Mouse (Mus musculus) bone marrow macrophage, adult 2 months (primary cell): Measurements from ENCODE around the gene Itpr1.

Source experiments
- CTCF ChIP-seq: IDR thresholded peaks from 2 replicates; pipeline ENCODE4 v1.5.1; 2012; ENCODE audit warnings: low read depth, mild to moderate bottlenecking, low read length, moderate library complexity
- POLR2A ChIP-seq: IDR thresholded peaks from 2 replicates; pipeline ENCODE4 v1.6.1; 2012; ENCODE audit warnings: mild to moderate bottlenecking, low read depth, low read length, borderline replicate concordance

- TF ChIP-seq POLR2A (no peak), CTCF (no peak)
Observed at GRCm38 (mm10) chr6:108411201-108411600, 198.3 kb downstream of the Itpr1 start.
